Mouse (Mus musculus): Measurements from ENCODE around the gene Apobec3.

The Apobec3 gene

GRCm38 (mm10) chr15:79950250-79951025, 59.0 kb downstream of the Apobec3 start:
- in situ Hi-C loops (cut with MseI, MboI): no loop called here

GRCm38 (mm10) chr15:79951226-79951625, 59.8 kb downstream of the Apobec3 start:
- in situ Hi-C loops (cut with MseI, MboI): no loop called here

- in situ Hi-C loops (cut with MseI, MboI): no loop called here
These were observed 60.5 kb downstream of the Apobec3 start for GRCm38 (mm10) chr15:79951730-79952503.

GRCm38 (mm10) chr15:79952504-79953231, 61.2 kb downstream of the Apobec3 start:
- in situ Hi-C loops (cut with MseI, MboI): no loop called here

GRCm38 (mm10) chr15:79953470-79953869, 62.0 kb downstream of the Apobec3 start:
- in situ Hi-C loops (cut with MseI, MboI): no loop called here

GRCm38 (mm10) chr15:79956559-79956958, 65.1 kb downstream of the Apobec3 start:
- in situ Hi-C loops (cut with MseI, MboI): no loop called here

GRCm38 (mm10) chr15:79958418-79958817, 67.0 kb downstream of the Apobec3 start:
- in situ Hi-C loops (cut with MseI, MboI): no loop called here

GRCm38 (mm10) chr15:79961366-79961921, 70.0 kb downstream of the Apobec3 start:
- in situ Hi-C loops (cut with MseI, MboI): no loop called here

GRCm38 (mm10) chr15:79962661-79963060, 71.2 kb downstream of the Apobec3 start:
- in situ Hi-C loops (cut with MseI, MboI): no loop called here

- in situ Hi-C loops (cut with MseI, MboI): no loop called here
These were observed 72.9 kb downstream of the Apobec3 start for GRCm38 (mm10) chr15:79964376-79964775.

Measured in mouse trophoblast stem cell (cell line).